Mouse (Mus musculus) E14TG2a.4 (cell line): ENCODE measurements around the gene Mgat4e.

Experiments used
- CTCF ChIP-seq: conservative IDR thresholded peaks from 2 replicates; pipeline ENCODE4 v1.5.1; 2014; ENCODE audit warnings: low read length
- NANOG ChIP-seq: IDR thresholded peaks from 2 replicates; pipeline ENCODE4 v1.6.1; 2014; ENCODE audit warnings: borderline replicate concordance, low read length, mixed read lengths
- POU5F1 ChIP-seq: IDR thresholded peaks from 2 replicates; pipeline ENCODE4 v1.6.1; 2014; ENCODE audit warnings: low read length, borderline replicate concordance

- no peak for TF ChIP-seq CTCF
- TF ChIP-seq NANOG = no peak
- TF ChIP-seq POU5F1 = no peak
Measured at GRCm38 (mm10) chr1:134577384-134578120, 28.1 kb upstream of the Mgat4e start.
